Mouse (Mus musculus) embryonic facial prominence, embryonic 15.5 days (tissue): ENCODE results near the gene Myo18b. TPM values are rescaled to one million over a fixed set of nuclear protein-coding genes. Genes with fewer than 3 reads are reported as not detected.

Source experiments
- ATAC-seq: fragments of 200-750 bp; cut with Nextera tagmentation; 2 replicates; pipeline ENCODE4 v1.8.0; 2017; ENCODE audit warnings: low read depth, moderate TSS enrichment; ENCODE audit not compliant: insufficient number of reproducible peaks, low FRiP score, low TSS enrichment
- H3K27ac ChIP-seq: fragments of 300-500 bp; sonication (generic); replicated peaks from 2 replicates; pipeline ENCODE4 v1.5.1; 2015; ENCODE audit warnings: mild to moderate bottlenecking, inconsistent platforms
- H3K27me3 ChIP-seq: fragments of 300-500 bp; sonication (generic); 2 replicates; pipeline ENCODE4 v1.6.1; 2015; ENCODE audit warnings: inconsistent platforms
- H3K36me3 ChIP-seq: fragments of 300-500 bp; sonication (generic); 2 replicates; pipeline ENCODE4 v1.6.1; 2015; ENCODE audit warnings: mild to moderate bottlenecking, inconsistent platforms
- H3K4me1 ChIP-seq: fragments of 300-500 bp; sonication (generic); 2 replicates; pipeline ENCODE4 v1.6.1; 2015; ENCODE audit warnings: inconsistent platforms
- H3K4me2 ChIP-seq: fragments of 300-500 bp; sonication (generic); replicated peaks from 2 replicates; pipeline ENCODE4 v1.6.1; 2015; ENCODE audit warnings: mild to moderate bottlenecking, inconsistent platforms
- H3K4me3 ChIP-seq: fragments of 300-500 bp; sonication (generic); replicated peaks from 2 replicates; pipeline ENCODE4 v1.5.1; 2015; ENCODE audit warnings: mild to moderate bottlenecking, inconsistent platforms
- H3K9ac ChIP-seq: fragments of 300-500 bp; sonication (generic); 2 replicates; pipeline ENCODE4 v1.6.1; 2015; ENCODE audit warnings: inconsistent platforms
- H3K9me3 ChIP-seq: fragments of 300-500 bp; sonication (generic); replicated peaks from 2 replicates; pipeline ENCODE4 v1.6.1; 2016; ENCODE audit warnings: inconsistent platforms
- WGBS: fragments of 180-500 bp; shearing (Covaris S2); methylation state at CpG from one replicate; pipeline ENCODE4 v1.1.7; 2015; 5-methylcytosine and 5-hydroxymethylcytosine counted together
- polyA plus RNA-seq: library from polyadenylated mRNA; unstranded; fragments of >200 nt; fragmentation: Nextera tagmentation; extraction: Ambion mirVana; gene quantifications from 2 replicates; pipeline ENCODE4 v1.2.1, GENCODE M21; 2015

The Myo18b gene
- 2.6 and 4.4 TPM in 2 replicates for polyA plus RNA-seq

DNA sequence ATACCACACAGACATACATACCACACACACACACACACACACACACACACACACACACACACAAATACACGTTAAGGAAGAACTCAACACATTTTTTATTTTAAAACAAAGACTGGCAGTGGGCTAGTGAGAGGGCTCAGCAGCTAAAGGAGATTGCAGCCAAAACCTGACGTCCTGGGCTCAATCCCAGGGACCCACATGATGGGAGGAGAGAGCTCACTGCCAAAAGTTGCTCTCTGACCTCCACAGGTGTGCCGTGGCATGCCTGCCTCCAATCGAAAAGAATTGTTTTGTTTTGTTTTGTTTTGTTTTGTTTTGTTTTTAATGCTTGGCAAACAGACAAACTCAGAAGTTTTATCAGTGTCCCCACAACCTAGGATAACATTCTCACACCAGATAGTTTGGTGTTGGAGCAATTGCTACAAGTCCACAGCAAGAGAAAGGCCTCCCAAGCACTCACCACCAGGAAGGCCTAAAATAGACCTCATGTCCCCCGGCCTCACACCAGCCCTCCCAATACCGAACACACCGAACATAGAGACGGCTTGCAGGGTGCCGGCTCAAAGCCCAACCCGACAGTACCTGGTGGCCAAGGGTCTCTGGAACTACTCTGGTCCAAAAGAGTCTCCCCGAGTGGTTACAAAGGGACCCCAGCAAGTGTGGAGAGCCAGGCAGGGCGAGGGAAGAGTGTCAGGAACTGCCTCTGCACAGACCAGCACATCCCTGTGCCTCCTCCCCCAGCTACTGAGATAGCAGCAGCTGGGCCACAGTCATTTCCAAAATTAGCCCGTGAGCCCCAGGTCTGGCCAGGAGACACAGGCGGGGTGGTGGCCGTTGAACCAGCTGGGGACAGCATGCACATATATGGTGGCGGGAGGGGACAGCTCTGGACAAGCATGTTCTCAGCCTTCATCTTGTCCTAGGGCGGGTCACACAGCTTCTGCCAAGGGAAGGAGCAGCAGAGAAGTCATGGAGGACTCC is at the start of gene Myo18b:
Myo18b (minus strand) TSS at position 689 of the 981 bp plus-strand sequence.
- no peak within 1 kb of the TSS for H3K4me2 ChIP-seq
- 76% methylated on average over 17 of the region's 17 CpGs for WGBS
- no peak within 1 kb of the TSS for H3K4me3 ChIP-seq
- H3K4me1 ChIP-seq: no peaks in the 10 kb centered on the region
- H3K9me3 ChIP-seq: no peaks in the 10 kb centered on the region
- no peaks in the 10 kb centered on the region for H3K27me3 ChIP-seq
- no peak within 1 kb of the TSS for H3K9ac ChIP-seq
- H3K27ac ChIP-seq: no peak within 1 kb of the TSS; the same call in 1 of the 2 replicates
- no peaks in the 10 kb centered on the region for H3K36me3 ChIP-seq
- peak; percentile 44; the same call in 1 of the 2 replicates for ATAC-seq

DNA sequence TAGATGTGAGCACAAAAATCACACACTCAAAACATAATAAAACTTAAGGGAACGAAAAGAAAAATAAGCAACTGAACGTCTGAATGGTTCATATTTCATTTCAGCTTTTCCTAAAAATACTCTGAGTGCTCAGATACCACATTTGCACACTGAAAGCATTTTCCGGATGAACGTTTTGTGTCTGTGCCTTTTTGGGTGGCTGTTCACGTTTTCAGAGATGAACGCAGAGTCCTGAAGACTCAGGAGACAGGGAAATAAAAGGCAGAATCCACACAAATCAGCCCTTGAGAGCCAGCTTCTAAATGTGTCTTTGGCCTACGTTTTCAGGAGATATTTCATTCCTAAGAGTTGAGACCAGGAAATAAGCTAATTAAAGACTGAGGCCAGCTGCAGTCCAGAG is 49.8 kb upstream of the Myo18b start:
- Histone ChIP-seq H3K4me3 (no peak overlapping the region), H3K9ac (no peak overlapping the region), H3K27ac (peak overlapping the region; percentile 82), H3K36me3 (peaks cover 13% of the 10 kb centered on the region), H3K9me3 (no peaks in the 10 kb centered on the region), H3K27me3 (no peaks in the 10 kb centered on the region), H3K4me2 (no peak overlapping the region), H3K4me1 (peaks cover 24% of the 10 kb centered on the region)
- no peak for ATAC-seq
- WGBS: 44% methylated on average over 7 of the region's 7 CpGs

DNA sequence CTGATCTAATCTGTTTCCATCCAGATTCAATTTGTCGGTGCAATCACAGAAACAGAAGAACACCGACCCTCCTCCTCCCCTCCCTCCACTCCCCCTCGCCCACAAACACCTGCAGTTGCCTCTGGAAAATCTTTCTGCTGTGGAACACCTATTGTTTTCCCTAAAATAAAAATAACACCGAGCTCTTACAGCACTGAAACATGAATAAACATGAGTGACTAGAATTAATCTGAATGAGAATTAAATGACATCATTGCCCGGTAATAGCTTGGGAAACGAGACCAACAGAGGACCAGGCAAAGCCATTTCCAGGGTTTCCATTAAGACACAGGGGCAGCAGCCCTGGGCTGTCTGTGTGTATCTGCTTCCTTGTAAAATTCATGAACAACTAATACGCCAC is 46.1 kb upstream of the Myo18b start:
- no peak overlapping the region for H3K27ac ChIP-seq
- H3K4me2 ChIP-seq: no peak overlapping the region
- no peaks in the 10 kb centered on the region for H3K9me3 ChIP-seq
- no peak overlapping the region for H3K4me3 ChIP-seq
- peaks cover 14% of the 10 kb centered on the region for H3K36me3 ChIP-seq
- H3K4me1 ChIP-seq: peaks cover 24% of the 10 kb centered on the region
- no peak for ATAC-seq
- no peak overlapping the region for H3K9ac ChIP-seq
- WGBS: 57% methylated on average over 7 of the region's 7 CpGs
- no peaks in the 10 kb centered on the region for H3K27me3 ChIP-seq

- Histone ChIP-seq H3K4me1 (peaks cover 16% of the 10 kb centered on the region), H3K9me3 (no peaks in the 10 kb centered on the region), H3K9ac (no peak overlapping the region), H3K27me3 (no peaks in the 10 kb centered on the region), H3K27ac (no peak overlapping the region), H3K4me3 (no peak overlapping the region), H3K36me3 (peaks cover 14% of the 10 kb centered on the region), H3K4me2 (no peak overlapping the region)
- 89% methylated on average over 12 of the region's 12 CpGs for WGBS
- ATAC-seq: no peak
These were observed 44.8 kb upstream of the Myo18b start for GRCm38 (mm10) chr5:112941001-112941400.

DNA sequence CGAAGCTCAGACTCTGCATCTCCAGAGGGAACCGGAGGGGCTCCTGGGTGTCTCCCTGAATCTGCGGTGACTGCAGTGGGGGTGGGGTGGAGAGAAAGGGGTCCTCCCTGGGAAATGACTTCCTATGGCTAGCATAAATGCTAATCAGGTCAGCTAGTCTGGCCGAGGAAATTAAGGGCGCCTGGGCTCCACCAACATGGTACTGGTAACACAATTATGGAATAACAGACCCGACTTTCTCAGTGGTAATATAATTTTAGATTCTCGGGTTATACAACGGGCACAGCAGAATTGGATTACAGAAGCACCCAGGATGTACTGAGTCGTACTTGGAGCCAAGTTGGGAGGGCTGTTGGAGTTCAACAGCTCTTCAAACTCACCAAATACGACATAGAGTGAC is 40.5 kb upstream of the Myo18b start:
- no peak for ATAC-seq
- no peak overlapping the region for H3K4me2 ChIP-seq
- 70% methylated on average over 10 of the region's 10 CpGs for WGBS
- peaks cover 8% of the 10 kb centered on the region for H3K36me3 ChIP-seq
- no peaks in the 10 kb centered on the region for H3K27me3 ChIP-seq
- H3K4me1 ChIP-seq: peaks cover 18% of the 10 kb centered on the region
- no peak overlapping the region for H3K27ac ChIP-seq
- no peaks in the 10 kb centered on the region for H3K9me3 ChIP-seq
- H3K4me3 ChIP-seq: no peak overlapping the region
- H3K9ac ChIP-seq: no peak overlapping the region

DNA sequence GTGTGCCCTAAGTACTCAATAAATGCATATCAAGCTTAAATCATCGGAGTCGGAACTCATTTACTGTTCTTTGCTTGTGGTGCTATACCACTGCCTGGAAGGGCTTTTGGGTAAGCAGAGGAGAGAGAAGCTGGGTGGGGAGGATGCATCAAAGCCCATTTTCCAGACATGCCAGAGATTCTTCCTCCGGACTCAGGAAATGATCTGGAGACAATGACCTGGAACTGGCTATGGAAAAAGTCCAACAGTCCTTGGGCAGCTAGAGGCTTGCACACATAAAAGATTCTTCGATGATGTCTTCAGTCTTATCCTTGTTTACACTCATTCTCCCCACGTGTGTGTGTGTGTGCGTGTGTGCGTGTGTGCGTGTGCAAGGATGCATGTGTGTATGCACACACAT is 39.3 kb upstream of the Myo18b start:
- Histone ChIP-seq H3K9ac (no peak overlapping the region), H3K4me1 (peaks cover 18% of the 10 kb centered on the region), H3K9me3 (no peaks in the 10 kb centered on the region), H3K4me3 (no peak overlapping the region), H3K36me3 (no peaks in the 10 kb centered on the region), H3K27me3 (no peaks in the 10 kb centered on the region), H3K27ac (no peak overlapping the region), H3K4me2 (no peak overlapping the region)
- ATAC-seq: no peak
- WGBS: 85% methylated on average over 8 of the region's 8 CpGs

- Histone ChIP-seq H3K4me2 (no peak overlapping the region), H3K27ac (peak overlapping the region; percentile 18; the same call in 1 of the 2 replicates), H3K9me3 (no peaks in the 10 kb centered on the region), H3K36me3 (no peaks in the 10 kb centered on the region), H3K9ac (no peak overlapping the region), H3K4me3 (no peak overlapping the region), H3K4me1 (peaks cover 18% of the 10 kb centered on the region), H3K27me3 (no peaks in the 10 kb centered on the region)
- ATAC-seq: peak; percentile 36; the same call in 1 of the 2 replicates
- 55% methylated on average over 11 of the region's 11 CpGs for WGBS
These were observed 36.9 kb upstream of the Myo18b start for GRCm38 (mm10) chr5:112932878-112933567.

GRCm38 (mm10) chr5:112931901-112932300 is 35.7 kb upstream of the Myo18b start:
- H3K4me1 ChIP-seq: peaks cover 21% of the 10 kb centered on the region
- H3K4me3 ChIP-seq: no peak overlapping the region
- H3K9ac ChIP-seq: no peak overlapping the region
- H3K27ac ChIP-seq: no peak overlapping the region
- WGBS: 84% methylated on average over 5 of the region's 5 CpGs
- H3K4me2 ChIP-seq: no peak overlapping the region
- no peak for ATAC-seq
- no peaks in the 10 kb centered on the region for H3K36me3 ChIP-seq
- no peaks in the 10 kb centered on the region for H3K9me3 ChIP-seq
- no peaks in the 10 kb centered on the region for H3K27me3 ChIP-seq

DNA sequence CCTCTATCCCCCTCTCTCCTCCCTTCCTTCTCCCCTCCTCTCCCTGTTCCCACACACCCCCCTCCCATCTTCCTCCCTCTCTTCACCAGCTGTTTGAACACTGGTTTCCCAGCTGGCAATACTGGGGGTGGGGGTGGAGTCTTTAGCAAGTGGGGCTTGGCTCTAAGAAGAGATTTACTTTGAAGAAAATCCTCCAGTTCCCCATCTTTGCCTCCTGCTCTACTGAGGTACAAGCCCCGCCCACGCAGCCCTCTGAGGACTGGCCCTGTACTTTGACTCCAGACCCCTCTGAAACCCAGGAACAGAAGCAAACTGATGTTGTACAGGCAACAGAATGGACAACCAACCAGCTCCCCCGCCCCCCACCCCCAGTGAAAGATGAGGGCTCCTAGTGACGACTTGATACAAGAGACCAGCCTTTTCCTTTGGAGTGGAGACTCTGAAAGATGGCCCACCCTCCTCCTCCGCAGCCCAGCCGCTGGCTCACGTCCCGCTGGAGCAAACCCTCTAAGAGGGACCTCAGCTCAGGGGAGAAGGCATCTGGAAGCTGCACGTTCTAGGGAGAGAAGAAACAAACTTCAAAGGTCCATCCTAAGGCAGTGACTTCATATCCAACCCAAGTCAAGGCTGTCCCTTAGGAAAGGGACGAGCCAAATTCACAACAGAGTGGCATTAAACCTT is 32.2 kb upstream of the Myo18b start:
- Histone ChIP-seq H3K9me3 (no peaks in the 10 kb centered on the region), H3K36me3 (no peaks in the 10 kb centered on the region), H3K4me3 (no peak overlapping the region), H3K9ac (no peak overlapping the region), H3K27me3 (no peaks in the 10 kb centered on the region), H3K4me1 (peaks cover 14% of the 10 kb centered on the region; the same call in 1 of the 2 replicates), H3K4me2 (no peak overlapping the region), H3K27ac (0 out of 2 replicates have a peak overlapping the region, but pooled peaks have one; percentile 28)
- no peak for ATAC-seq
- 26% methylated on average over 10 of the region's 10 CpGs for WGBS

- Histone ChIP-seq H3K4me3 (no peak overlapping the region), H3K27ac (no peak overlapping the region), H3K9ac (no peak overlapping the region), H3K4me2 (no peak overlapping the region), H3K27me3 (no peaks in the 10 kb centered on the region), H3K9me3 (no peaks in the 10 kb centered on the region), H3K36me3 (no peaks in the 10 kb centered on the region), H3K4me1 (0 out of 2 replicates have a peak, but pooled peaks cover 3% of the 10 kb centered on the region)
- ATAC-seq: no peak
- 89% methylated on average over 5 of the region's 5 CpGs for WGBS
These were observed 29.3 kb upstream of the Myo18b start for GRCm38 (mm10) chr5:112925422-112925821.

DNA sequence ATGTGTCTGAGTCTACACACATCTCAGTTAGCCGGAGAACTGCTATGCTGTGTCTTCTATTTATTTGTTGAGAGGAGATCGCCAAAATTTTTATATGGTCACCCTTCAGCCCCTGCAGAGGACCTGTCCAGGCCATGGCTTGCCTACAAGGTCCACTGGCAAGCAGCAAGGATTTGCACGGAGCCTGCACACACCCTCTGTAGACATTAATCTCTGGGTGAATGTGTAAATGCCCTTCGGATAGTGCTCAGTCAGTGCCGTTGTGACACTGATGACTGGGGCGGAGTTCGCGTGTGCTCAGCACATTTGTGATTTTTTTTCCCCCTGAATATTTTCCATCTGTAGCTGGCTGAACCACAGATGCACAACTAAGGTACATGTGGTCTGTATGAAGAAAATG is 28.6 kb upstream of the Myo18b start:
- H3K4me3 ChIP-seq: no peak overlapping the region
- peaks cover 3% of the 10 kb centered on the region; the same call in 1 of the 2 replicates for H3K36me3 ChIP-seq
- no peaks in the 10 kb centered on the region for H3K9me3 ChIP-seq
- 0 out of 2 replicates have a peak, but pooled peaks cover 3% of the 10 kb centered on the region for H3K4me1 ChIP-seq
- no peak overlapping the region for H3K9ac ChIP-seq
- no peak overlapping the region for H3K27ac ChIP-seq
- no peak for ATAC-seq
- no peak overlapping the region for H3K4me2 ChIP-seq
- 69% methylated on average over 8 of the region's 8 CpGs for WGBS
- no peaks in the 10 kb centered on the region for H3K27me3 ChIP-seq
